Mouse (Mus musculus) 3134 (cell line): Measurements from ENCODE around the gene Rbm19.

Source experiments
- DNase-seq: peaks from one replicate; pipeline ENCODE4 v3.0.0-alpha.2; 2011; ENCODE audit warnings: low spot score; ENCODE audit not compliant: insufficient read length; ENCODE audit errors: extremely low read depth

Gene Rbm19

DNA sequence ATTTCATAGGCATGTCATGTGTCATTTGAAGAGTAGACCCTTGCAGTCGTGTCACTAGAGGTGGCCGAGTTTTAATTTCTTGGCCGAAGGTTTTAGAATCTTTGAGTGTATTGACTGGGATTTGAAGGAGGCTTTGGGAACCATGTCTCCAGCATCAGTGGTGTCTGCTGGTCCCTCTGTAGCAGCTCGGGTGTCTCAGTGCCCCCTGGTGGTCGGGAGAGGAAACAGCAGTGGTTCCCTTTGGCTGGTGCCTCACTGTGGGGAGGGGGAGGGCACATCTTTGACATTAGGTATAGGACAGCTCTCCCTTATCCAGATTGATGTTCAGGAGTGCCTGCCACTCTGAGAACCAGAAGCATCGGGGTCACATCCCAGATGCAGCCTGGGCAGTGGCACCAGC lies 17.7 kb downstream of the Rbm19 start:
- no peak for DNase-seq

DNA sequence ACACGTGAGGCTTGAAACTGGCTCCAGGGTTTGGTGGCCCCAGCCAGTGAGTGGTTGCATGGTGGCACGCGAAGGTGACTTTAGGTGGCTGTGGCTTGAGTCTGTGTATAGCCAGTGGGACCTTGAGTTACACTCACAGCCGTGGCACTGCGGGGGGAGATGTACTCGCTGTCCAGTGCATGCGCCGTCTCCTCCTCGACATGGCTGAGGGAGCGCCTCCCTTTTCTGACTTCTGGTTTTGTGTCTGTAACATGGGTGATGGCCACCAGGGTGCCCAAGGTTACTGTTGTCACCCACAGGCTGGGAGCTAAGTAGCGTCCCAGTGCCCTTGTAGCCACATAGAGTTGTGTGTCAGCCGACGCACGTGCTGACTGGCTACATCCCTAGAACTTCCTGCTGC lies 19.1 kb downstream of the Rbm19 start:
- no peak for DNase-seq

DNA sequence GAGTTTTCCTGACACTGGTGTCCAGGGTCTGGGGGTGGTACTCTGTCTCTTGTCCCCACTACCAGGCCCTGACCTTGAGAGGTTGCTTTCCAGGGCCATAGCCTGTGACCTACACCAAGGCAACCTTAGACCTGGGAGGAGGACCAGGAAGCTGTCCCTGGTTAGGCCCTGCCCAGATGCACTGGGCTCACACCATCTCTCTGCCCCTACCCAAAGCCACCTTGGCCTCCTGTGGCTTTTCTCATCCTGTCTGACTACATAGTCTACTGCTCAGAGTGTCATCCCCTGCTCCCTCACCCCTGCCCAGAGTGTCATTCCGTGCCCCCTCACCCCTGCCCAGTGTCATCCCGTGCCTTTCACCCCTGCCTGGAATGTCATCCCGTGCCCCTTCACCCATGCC lies 19.6 kb downstream of the Rbm19 start:
- DNase-seq: no peak

DNA sequence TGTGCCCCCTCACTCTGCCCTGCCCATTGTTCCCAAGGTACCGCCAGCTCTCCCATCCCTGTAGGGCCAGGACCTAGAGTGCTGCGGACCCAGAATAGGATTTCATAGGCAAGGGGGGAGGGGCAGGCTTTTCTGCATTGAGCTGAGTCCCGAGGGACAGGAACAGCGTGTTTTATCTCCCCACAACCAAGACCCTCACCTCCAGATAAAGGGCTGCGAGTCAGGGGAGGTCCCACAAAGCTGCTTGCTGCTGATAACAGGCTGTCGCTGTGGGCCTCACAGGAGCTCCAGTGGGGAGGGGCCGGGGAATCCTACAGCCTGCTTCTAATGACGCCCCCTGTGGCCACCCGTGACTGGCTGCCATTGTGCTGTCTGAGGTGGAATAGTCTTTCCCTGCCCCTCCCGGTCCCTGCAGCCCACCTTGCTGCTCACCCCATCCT lies 20.0 kb downstream of the Rbm19 start:
- no peak for DNase-seq

DNA sequence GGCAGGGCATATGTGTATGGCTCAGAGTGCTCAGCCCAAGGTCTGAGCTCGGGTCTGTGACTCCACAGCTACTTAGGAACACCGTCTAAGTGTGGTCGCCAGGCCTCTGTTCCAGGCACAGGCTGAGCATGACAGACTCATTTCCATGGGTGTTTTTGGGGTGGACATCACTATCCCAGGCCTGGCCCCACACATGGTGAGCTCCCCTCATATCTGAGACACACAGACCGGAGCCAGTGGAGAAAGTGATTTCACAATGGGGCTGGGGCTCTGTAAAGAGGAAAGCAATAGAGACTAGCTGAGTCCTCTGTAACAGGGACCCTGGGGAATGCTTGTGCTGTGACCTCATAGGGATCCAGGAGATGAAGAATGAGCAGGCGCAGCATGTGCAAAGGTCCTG lies 20.8 kb downstream of the Rbm19 start:
- no peak for DNase-seq

DNA sequence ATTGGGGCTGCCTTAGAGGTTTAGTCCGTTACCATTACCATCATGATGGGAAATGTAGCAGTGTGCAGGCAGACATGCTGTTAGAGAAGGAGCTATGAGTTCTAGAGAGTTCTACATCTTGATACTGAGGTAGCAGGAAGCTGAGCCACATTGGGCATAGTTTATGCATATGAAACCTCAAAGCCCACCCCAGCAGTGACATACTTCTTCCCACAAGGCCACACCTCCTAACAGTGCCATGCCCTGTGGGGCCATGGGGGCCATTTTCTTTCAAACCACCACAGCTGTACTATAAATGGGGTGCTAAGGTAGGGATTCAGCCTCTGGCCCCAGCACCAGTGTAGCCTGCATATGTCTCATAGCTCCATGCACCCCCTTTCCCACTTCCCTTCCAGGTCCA lies 21.6 kb downstream of the Rbm19 start:
- no peak for DNase-seq

DNA sequence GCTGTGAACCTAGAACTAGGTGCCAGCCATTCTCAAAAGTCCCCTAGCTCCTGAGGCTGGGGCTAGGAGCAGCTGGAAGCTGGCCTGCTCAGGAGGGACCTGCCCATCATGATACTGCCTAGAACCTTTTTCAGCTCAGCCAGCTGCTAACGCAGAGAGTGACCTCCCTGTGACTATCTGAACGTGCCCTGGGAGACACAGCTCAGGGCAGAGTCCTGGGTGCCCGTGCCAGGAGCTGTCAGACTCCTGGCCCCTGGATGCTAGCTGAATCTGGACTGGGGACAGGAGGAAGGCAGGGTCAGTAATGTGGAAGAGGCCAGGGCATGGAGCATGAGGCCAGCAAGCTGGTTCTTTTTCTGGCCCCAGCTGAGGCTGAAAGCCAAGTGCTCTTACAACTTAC lies 22.1 kb downstream of the Rbm19 start:
- DNase-seq: no peak

DNA sequence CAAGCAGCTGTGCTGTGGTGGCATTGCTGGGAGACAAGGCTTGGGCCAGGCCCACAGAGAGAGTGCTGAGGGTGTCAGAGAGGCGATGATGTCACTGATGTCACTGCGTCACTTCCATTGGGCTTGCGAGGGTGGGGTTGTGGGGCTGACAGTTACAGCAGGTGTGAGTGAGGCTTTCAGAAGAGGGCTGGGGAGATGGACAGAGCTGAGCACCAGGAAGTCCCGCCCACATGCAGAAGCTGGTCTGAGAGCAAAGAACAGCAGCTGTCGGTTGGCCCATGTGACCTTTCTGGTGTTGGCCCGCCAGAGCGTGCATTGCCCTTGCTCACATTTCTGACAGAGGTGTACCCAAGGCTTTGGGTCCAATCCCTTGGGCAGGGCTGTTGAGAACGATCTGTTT lies 23.0 kb downstream of the Rbm19 start:
- DNase-seq: no peak

DNA sequence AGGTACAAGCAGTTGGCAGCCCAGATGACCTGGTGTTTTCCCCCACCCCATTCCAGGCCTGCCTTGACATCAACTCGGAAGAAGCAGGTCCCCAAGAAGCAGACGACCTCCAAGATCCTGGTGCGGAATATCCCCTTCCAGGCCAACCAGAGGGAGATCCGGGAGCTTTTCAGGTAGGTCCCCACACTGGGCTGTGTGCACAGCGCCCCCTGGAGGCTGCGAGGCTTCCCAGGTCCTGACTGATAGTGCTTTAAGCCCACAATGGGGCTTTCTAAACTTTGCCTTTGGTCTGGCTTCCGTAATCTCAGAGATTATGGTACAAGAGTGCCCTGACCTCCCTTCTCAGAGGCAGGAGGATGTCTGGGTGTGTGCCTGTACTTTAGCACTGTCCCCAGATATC lies 27.7 kb downstream of the Rbm19 start:
- DNase-seq: no peak

DNA sequence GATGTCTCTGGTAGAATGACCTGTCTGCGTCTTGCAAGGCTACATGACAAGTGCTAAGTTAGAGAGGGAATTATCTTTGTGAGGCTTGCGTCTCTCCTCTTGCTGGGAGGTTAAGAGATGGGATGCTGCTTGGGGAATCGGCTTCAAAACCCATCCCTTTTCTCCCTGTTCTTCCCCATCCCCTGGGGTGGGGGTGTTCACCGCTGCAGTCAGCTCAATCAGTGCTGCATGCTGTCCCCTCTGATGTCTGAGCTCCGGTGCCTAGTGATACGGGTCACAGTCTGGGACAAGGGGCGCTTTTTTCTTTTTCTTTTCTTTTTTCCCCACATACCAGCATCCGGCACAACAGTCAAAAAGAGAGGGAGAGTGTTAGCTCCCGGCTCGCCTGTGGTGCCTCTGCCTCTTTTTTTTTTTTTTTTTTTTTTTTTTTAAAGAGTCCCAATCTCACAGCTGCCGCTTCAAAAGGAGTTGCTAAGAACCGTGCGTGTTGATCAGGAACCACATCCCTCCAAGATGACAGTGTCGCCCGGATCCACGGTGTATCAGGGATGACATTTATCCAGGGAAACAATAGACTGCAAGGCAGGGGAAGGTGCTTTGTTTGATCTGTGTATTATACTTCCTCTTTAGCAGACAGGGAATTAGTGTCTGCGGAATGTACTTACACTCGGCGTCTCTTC lies 29.2 kb downstream of the Rbm19 start:
- no peak for DNase-seq

DNA sequence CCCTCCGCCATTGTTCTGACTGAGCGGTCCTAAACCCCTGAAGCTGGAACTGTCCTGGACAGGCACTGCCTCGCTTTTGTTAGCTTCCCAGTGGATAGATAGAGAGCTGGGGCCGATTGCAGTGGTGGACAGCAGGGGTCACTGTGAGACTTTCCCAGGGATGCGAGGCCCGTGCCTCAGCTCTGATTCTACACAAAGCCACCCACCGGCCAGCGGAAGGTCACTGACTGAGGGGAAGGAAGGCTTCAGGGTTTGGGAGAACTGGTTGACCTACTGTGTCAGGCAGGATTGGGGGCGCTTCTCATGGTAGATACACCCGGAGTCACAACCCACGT lies 29.8 kb downstream of the Rbm19 start:
- no peak for DNase-seq

DNA sequence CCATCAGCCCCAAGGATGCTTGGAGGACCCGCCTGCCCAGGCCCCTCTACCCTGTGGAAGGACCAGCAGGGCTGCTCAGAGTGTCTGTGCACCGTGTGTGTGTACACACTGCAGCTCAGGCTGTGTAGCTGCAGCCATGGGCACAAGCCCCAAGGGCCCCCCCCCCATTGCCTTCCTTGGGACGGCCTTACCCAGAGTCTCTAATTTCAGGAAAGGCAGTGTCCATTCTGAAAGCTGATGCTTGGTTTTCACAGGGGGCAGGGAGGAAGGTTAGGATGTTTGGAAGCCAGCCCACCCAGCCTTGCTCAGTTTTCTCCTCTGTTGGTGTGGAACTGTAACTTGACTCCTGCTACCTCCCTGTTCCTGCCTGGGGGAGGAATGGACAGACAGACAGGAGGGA lies 30.6 kb downstream of the Rbm19 start:
- no peak for DNase-seq

DNA sequence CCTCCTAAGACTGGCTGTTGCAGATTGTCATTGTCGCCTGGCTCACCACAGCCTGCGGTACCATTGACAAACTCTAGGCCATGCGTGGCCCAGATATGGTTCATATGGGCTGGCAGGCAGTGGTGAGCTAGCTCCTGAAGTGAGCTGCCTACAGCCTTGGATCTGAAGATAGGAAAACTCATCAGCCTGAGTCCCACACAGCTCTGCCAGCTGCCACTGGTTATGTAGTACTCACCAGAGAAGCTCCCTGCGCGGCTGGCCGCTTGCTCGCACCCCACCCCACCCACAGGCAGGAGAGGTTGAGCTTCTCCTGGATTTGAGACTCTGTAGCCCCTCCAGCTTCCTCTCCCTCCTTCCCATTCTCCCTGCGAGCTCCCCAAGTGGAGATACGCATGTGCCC lies 32.0 kb downstream of the Rbm19 start:
- no peak for DNase-seq

DNA sequence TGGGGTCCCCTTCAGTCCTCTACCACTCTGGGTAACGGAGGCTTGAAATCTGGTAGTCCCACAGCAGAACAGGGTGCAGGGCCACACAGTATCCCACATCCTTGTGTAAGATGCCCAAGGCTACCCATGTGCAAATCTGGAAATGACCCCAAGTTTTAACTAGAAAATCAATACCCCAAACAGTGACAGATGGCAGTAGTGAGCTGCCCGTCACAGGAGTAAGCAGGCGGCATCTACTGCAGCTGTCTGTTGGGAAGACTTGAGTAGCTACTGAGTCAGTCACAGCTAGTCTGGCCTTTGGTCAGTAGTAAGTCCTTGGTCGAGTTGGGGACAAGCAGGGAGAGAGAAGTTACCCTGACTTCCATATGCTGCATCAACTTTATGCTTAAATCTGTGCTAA lies 34.9 kb downstream of the Rbm19 start:
- DNase-seq: no peak

DNA sequence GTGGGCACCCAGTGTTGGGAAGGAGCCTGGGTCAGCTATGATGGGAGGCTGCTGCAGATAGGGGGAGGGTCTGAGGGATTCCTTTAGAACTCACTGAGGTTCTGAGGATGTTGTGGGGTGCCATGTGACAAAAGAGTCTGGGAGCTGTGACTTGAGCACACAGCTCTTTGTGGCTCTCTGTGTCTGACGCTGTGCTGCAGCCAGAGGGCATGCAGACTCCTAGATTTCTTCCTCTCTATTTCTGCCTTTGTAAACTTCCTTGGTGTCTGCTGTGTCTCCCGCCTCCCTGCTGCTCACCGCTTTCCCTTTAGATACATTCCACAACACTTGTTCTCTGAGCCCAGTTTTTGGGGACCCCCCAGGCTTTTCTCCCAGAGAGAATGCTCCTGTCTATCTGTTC lies 36.9 kb downstream of the Rbm19 start:
- DNase-seq: no peak

DNA sequence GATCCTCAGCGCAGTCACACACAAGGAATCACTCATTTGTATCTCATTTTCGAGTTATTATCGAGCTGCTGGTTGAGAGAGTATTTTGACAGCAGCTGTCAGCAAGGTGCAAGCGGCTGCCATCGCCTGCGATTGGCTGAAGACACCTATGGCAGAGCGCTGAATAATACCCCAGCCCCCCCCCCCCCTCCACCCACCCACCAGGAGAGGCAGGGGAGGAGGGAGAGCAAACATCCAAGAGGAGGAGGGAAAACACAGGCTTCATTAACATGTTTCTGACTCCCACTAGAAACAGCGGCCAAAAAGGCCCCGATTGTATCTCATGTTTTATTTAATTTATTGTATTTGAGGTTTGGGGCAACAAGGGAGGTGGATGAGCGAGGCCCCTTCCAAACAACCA lies 39.4 kb downstream of the Rbm19 start:
- DNase-seq: no peak

DNA sequence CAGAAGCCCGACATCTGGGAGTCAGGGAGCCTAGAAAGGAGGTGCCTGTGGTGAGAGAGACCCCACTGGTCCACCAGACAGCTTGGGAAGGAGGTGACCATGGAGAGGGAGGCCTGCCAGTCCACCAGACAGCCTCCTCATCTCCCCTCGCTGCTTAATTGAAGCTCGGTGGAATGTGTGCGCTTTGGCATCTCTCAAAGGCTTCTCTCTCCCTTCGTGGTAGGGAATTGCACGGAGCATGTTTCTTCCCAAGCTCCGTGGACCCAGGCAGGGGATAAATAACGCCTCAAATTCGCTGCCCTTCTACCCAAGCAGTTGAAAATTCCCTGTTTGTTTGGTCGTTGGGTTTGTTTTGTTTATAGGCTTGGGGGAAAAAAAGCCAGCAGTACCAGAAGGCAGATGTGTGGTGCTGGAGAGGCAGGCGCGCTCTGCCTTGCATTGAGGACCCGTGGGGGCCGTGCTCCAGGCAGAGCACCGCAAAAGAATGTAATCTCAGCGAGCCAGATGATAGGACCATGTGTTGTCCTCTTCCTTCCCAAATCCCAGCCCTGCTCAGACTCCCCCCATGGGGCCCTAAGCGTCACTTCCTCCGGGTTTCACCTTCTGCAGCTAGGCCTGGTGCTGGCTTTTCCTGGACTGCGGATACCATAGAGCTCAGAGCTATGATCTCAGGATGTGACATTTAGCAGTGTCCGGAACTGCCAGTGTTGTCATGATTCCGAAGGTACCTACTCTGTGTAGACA lies 40.1 kb downstream of the Rbm19 start:
- no peak for DNase-seq

DNA sequence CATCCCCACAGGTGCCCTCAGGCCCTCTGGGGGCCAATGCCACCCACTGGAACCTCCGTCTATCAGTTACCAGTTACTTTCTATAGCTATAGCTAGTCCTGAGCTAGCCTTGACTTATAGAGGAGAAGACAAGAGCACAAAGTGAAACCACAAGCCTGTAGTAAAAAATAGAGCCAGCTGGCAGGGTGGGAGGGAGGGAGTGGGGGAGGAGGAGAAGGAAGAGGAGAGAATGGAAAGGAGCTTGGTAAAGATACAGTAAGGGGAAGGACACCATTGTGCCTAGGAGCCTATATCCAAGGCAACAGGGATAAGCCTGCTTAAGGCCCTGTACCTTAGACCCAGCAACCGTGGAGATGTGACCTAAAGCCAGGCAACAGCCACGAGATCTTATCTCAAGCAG lies 40.9 kb downstream of the Rbm19 start:
- no peak for DNase-seq

DNA sequence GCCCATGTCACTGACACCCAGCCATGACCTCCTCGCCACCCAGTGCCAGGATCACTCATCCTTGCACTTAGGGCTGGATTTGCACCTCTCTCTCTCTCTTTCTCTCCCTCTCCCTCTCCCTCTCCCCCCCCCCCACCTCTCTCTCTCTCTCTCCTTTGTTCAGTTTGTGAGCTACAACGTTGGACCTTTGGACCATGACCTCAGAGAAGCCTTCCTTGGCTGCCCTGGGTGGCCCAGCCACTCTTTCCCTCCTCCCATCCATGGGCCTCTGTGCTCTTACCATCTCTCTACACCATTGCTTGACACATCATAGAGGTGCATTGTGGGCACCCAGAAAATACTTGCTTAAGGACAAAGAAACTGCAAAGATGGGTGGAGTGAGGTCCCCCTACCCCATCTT lies 42.2 kb downstream of the Rbm19 start:
- DNase-seq: no peak

DNA sequence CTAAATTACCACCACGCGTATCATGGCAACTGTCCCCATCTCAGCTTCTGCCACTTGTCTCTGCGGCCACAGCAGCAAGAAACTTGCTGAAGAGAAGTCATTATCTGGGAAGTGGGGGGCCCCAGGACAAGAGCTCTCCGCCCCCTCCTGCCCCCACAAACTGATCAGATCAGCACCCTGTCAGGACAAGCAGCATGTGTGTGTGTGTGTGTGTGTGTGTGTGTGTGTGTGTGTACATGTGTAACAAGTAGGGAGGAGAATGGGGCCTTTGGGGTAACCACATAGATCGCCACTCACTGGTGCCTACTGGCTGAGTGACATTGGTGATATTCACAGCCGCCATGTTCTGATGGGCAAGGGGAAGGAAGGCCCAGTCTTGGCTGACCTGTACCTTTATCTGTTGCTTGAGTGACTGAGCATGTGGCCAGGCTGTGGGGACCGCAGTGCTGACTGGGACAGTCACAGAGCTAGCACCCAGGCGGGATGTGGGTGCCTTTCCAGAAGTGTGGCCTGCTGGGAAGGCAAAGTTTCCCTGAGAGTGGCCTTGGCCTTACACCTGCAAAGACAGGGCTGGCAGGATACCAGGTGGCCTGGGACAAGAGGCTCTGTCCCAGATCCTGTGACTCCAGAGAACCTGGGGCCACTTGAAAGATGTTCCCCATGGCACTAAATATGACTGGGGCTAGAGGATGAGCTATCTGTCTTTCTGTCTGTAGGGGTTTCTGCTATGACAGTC lies 44.8 kb downstream of the Rbm19 start:
- no peak for DNase-seq

DNA sequence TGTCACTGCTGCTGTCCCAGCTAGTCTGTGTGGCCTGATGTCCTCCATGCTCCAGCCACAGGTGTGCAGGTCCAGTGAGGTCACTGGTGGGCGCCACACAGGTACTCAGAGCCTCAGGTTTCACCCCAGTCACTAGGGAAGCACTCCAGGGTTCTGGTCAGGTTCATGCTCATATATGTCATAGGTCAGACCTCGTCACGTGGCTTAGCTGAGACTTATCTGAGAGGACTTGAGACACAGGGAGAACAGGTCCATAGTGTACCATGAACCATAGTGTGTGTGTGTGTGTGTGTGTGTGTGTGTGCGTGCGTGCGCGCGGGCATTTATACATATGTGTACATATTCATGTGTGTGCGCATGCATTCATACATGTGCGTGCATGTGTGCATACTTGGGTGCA lies 46.4 kb downstream of the Rbm19 start:
- DNase-seq: no peak

DNA sequence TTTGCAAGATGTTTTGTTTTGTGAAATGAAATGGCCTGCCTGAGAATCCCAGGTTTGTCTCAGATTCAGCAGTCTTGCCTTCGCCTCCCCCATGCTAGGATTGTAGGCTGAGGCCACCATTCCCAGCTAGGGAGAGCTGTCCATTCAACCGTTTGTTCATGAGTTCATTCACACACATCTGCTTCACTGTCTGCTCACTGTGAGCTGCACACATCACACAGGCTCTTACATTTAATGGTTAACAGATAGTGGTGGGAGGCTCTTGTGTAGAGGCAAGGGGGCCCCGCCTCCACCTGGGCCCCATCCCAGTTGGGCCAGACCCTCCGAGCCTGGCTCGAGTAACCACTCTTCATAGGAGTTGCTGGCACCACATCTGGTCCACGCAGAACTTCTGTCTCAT lies 47.2 kb downstream of the Rbm19 start:
- no peak for DNase-seq
